Mouse (Mus musculus): ENCODE measurements around the gene Clec2l. TPM values are rescaled to one million over a fixed set of nuclear protein-coding genes. Genes with fewer than 3 reads are reported as not detected.

Clec2l gene
- polyA plus RNA-seq, 1 experiment from 2014 or later: 1.1 TPM

GRCm38 (mm10) chr6:38725515-38725914, 62.6 kb downstream of the Clec2l start:
- 90% methylated on average over 3 of the region's 3 CpGs for WGBS
- Histone ChIP-seq H3K4me2 (no peak overlapping the region), H3K27ac (no peak overlapping the region), H3K9me3 (replicated peaks) (no peaks in the 10 kb centered on the region), H3K9ac (no peak overlapping the region), H3K27me3 (no peaks in the 10 kb centered on the region), H3K4me3 (replicated peaks) (no peak overlapping the region), H3K4me1 (no peaks in the 10 kb centered on the region), H3K36me3 (peaks cover 55% of the 10 kb centered on the region)
- no peak for ATAC-seq (replicated peaks; ENCODE audit: low FRiP score)

Other genes with a start within 250 kb of the Clec2l start
- 14.9 and 15.3 TPM in 2 replicates for gene Ubn2, start 229.1 kb upstream of the Clec2l start, polyA plus RNA-seq (2015; fragmentation: Nextera tagmentation; extraction: Ambion mirVana)
- 171 TPM in 2 replicates for gene Fmc1, start 129.6 kb upstream of the Clec2l start, polyA plus RNA-seq (2015; fragmentation: Nextera tagmentation; extraction: Ambion mirVana)
- gene Luc7l2, start 111.7 kb upstream of the Clec2l start, polyA plus RNA-seq (2015; fragmentation: Nextera tagmentation; extraction: Ambion mirVana): 41.1 and 41.7 TPM in 2 replicates
- gene Klrg2, start 25.8 kb upstream of the Clec2l start, polyA plus RNA-seq (2015; fragmentation: Nextera tagmentation; extraction: Ambion mirVana): 0.25 and 0.55 TPM in 2 replicates
- 5.3 and 6.4 TPM in 2 replicates for gene Tbxas1, start 212.3 kb downstream of the Clec2l start, polyA plus RNA-seq (2015; fragmentation: Nextera tagmentation; extraction: Ambion mirVana)
- gene Hipk2, start 213.1 kb downstream of the Clec2l start, polyA plus RNA-seq (2015; fragmentation: Nextera tagmentation; extraction: Ambion mirVana): 28.6 and 30.8 TPM in 2 replicates